Mouse (Mus musculus) bone marrow, adult 2 months (tissue): Measurements from ENCODE around the gene Dgkb.

Source experiments
- CTCF ChIP-seq: fragments of 200-500 bp; IDR thresholded peaks from 2 replicates; pipeline ENCODE4 v1.5.1; 2011; ENCODE audit warnings: low read length, control low read depth; ENCODE audit not compliant: control insufficient read depth, insufficient read depth
- POLR2A ChIP-seq: fragments of 200-500 bp; IDR thresholded peaks from 2 replicates; pipeline ENCODE4 v1.6.1; 2011; ENCODE audit warnings: low read depth, mild to moderate bottlenecking, control low read depth, low read length, borderline replicate concordance; ENCODE audit not compliant: control insufficient read depth

DNA sequence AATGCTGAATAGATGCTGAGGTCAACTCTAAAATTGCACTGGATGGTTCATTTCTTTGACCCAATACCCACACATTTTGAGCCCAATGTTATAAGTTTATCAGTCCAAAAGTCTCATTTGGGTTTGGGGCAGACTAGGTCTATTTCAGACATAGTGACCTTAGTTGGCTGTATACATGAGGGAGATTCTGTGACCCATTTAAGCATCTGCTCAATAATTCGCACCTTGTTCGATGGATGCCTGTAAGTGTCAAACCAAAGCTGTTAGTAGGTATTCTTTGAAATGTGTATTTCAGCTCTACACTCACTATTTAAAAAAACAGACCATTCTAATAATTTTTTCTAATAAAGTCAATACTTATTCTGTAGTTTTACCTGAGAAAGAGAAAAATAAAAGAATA lies 776.1 kb downstream of the Dgkb start:
- TF ChIP-seq CTCF (no peak), POLR2A (no peak)
